Mouse (Mus musculus) kidney, adult 2 months (tissue): ENCODE measurements at regions not wholly inside any gene's neighbourhood (a gene's known extent, or its start where the extent isn't known, plus 50 kb on each side); places are given as distances from the start of the nearest gene placed in this dataset.
"Not testable (repeated sequence)": the region's sequence is repeated elsewhere in the genome, so short reads cannot be mapped to it uniquely, and the experiment has no call there.

Experiments used
- CTCF ChIP-seq: fragments of 200-500 bp; conservative IDR thresholded peaks from 2 replicates; pipeline ENCODE4 v1.5.1; 2011; ENCODE audit warnings: low read depth, mild to moderate bottlenecking, control low read depth, low read length, moderate library complexity, mixed read lengths; ENCODE audit not compliant: insufficient read depth, insufficient read length
- POLR2A ChIP-seq: fragments of 200-500 bp; IDR thresholded peaks from one replicate; pipeline ENCODE4 v1.6.1; 2011; ENCODE audit warnings: low read depth, low read length, control low read depth

DNA sequence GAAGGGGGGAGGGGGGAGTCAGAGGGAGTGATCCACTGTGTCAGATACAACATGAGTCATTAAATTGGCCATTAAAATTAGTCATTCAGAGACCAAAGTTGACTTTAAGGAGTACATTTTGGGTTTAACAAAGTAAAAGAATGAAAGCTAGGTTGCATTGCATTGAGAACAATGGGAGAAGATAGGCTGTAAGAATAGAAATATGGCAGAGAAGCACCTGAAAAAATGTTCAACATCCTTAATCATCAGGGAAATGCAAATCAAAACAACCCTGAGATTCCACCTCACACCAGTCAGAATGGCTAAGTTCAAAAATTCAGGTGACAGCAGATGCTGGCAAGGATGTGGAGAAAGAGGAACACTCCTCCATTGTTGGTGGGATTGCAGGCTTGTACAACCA is 202.0 kb upstream of the Zpld1 start:
- TF ChIP-seq POLR2A, CTCF: not testable (repeated sequence)
